Mouse (Mus musculus): ENCODE results near the gene Tmem183a. TPM values are rescaled to one million over a fixed set of nuclear protein-coding genes. Genes with fewer than 3 reads are reported as not detected.

Gene Tmem183a
- 27.1 and 34.4 TPM in 2 replicates for polyA plus RNA-seq (2015; fragmentation: Nextera tagmentation; extraction: Ambion mirVana)

DNA sequence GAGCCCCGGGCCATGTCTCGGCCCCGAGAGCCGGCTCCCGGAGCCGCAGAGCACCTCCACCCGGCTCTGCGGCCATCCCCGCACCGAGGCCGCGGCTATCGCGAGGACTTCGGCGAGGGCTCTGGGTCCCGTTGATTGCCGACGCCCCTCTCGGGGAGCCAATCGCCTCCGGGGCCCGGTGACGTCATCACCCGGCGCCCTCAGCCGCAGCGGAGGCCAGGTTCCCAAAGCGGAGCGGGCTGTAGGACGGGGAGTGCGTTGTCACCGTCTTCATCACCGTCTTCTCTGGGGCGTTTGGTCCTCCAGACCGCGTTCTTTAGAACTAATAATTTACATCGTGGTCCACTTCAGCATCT, at the start of gene Tmem183a:
Tmem183a (minus strand) TSS at position 123 of the 356 bp plus-strand sequence.

DNA sequence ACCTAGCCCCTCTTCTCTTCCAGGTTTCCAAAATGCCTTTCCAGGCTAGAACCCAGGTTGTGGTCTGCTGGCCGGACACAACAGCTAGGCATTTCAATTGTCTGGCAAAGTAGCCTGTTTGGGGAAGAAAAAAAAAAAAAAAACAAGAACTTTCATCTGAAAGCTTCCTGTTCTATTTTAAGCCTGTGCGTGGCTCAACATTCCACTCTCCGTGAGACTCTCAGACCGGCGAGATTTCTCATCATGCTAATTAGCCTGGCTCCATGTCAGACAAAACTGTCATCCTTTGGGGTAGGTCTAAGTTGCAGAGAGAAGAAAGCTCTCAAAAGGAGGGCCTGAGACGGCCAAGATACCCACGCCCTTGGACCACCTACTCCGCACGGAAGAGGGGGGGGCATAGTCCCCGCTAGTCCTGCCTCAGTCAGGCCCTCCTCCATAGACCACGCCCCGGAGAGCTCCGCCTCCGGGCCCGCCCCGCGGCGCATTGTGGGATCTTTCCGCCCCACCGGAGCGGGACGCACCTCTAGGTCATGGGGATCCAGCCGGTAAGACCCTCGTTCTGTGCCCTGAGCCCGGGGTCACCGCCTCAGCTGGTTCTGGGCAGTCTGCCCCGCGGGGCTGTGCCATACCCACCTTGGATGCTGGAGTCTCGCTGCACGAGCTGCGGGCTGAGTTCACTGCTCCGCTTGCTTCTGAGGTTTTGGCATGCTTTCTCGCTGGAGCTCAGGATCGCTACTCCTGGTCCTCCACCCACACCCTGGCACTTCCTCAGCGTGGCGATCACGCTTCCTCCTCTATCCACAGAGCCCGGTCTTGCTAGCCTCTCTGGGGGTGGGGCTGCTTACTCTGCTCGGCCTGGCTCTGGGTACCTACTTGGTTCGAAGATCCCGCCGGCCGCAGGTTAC, 44.0 kb upstream of the Tmem183a start, which contains the start of gene Cyb5r1:
Cyb5r1 (plus strand) TSS at position 51 of the 905 bp plus-strand sequence.

DNA sequence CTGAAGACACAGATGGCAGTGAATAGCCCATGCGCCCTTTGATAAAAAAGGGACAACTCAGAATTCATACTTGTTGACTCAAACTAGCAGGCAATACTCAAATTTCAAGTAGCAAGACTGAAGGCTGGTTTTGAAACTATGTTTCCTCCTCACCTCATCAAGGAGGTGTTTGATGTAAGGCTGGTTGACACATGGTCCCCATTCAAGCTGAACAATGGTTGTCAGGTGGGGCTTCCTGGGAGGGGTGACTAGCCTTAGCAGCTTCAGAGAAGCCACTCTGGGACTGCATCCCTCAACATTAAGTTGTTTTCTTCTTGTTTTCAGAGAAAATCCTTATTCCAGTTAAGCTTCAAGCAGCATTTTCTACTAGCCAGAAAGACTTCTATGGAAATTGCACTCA, 23.9 kb upstream of the Tmem183a start, which contains the start of gene 4933406M09Rik:
4933406M09Rik (plus strand) TSS at position 275 of the 400 bp plus-strand sequence.

DNA sequence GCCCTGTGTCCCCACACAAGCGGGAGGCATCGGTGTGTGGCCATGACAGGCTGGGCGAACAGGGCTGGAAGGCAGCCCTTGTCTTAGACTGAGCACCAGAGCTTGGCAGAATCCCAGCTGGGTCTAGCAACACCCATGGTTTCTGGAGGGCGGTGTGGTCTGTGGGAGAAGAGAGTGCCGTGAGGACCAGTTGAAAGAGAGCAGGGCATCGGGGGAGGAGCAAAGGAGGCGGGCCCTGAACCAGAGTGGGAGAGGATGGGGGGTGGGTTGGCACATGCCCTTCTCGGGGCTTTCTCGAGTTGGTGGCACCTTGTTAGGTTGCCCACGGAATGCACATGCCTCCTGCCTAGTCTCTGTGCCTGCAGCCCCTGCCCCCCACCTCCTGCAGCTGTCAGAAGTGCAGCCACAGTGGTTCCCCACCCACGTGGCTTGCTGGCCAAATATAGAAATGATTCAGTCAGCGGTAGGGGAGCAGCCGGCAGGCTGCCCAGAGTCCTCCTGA, 29.0 kb downstream of the Tmem183a start, which contains the start of gene Ppfia4:
Ppfia4 (minus strand) TSS at position 159 of the 502 bp plus-strand sequence.

Other genes with a start within 250 kb of the Tmem183a start
- gene Chil1, start 179.8 kb downstream of the Tmem183a start, polyA plus RNA-seq (2015; fragmentation: Nextera tagmentation; extraction: Ambion mirVana), result 36.1 and 40.1 TPM in 2 replicates
- 252 and 318 TPM in 2 replicates for gene Mybph, start 168.5 kb downstream of the Tmem183a start, polyA plus RNA-seq (2015; fragmentation: Nextera tagmentation; extraction: Ambion mirVana)
- 1.1 and 1.5 TPM in 2 replicates for gene Adora1, start 126.5 kb downstream of the Tmem183a start, polyA plus RNA-seq (2015; fragmentation: Nextera tagmentation; extraction: Ambion mirVana)
- gene Myog, start 72.0 kb downstream of the Tmem183a start, polyA plus RNA-seq (2015; fragmentation: Nextera tagmentation; extraction: Ambion mirVana), result 349 and 369 TPM in 2 replicates
- 14.6 and 17.4 TPM in 2 replicates for gene Ppfia4, start 29.1 kb downstream of the Tmem183a start, polyA plus RNA-seq (2015; fragmentation: Nextera tagmentation; extraction: Ambion mirVana)
- not detected in 2 replicates for gene 4933406M09Rik, start 24.0 kb upstream of the Tmem183a start, polyA plus RNA-seq (2015; fragmentation: Nextera tagmentation; extraction: Ambion mirVana)
- gene Cyb5r1, start 43.6 kb upstream of the Tmem183a start, polyA plus RNA-seq (2015; fragmentation: Nextera tagmentation; extraction: Ambion mirVana), result 77.3 and 86.6 TPM in 2 replicates
- gene Adipor1, start 53.4 kb upstream of the Tmem183a start, polyA plus RNA-seq (2015; fragmentation: Nextera tagmentation; extraction: Ambion mirVana), result 106 and 110 TPM in 2 replicates
- gene Klhl12, start 93.6 kb upstream of the Tmem183a start, polyA plus RNA-seq (2015; fragmentation: Nextera tagmentation; extraction: Ambion mirVana), result 9.6 and 11.0 TPM in 2 replicates
- gene Rabif, start 132.7 kb upstream of the Tmem183a start, polyA plus RNA-seq (2015; fragmentation: Nextera tagmentation; extraction: Ambion mirVana), result 17.0 and 18.3 TPM in 2 replicates
- not detected in 2 replicates for gene Mgat4e, start 187.7 kb upstream of the Tmem183a start, polyA plus RNA-seq (2015; fragmentation: Nextera tagmentation; extraction: Ambion mirVana)
- 15.8 and 17.1 TPM in 2 replicates for gene Kdm5b, start 198.2 kb upstream of the Tmem183a start, polyA plus RNA-seq (2015; fragmentation: Nextera tagmentation; extraction: Ambion mirVana)

Data from skeletal muscle tissue, postnatal 0 days (tissue).